Mouse (Mus musculus) midbrain, postnatal 0 days (tissue): ENCODE results near the gene Ddx46. TPM values are rescaled to one million over a fixed set of nuclear protein-coding genes. Genes with fewer than 3 reads are reported as not detected.
"Not testable (repeated sequence)": the region's sequence is repeated elsewhere in the genome, so short reads cannot be mapped to it uniquely, and the experiment has no call there.

ENCODE experiments used
- ATAC-seq: fragments of 200-750 bp; cut with Nextera tagmentation; 2 replicates; pipeline ENCODE4 v1.8.0; 2017; ENCODE audit warnings: moderate number of reproducible peaks, mild to moderate bottlenecking, moderate TSS enrichment, moderate library complexity; ENCODE audit not compliant: low FRiP score
- DNase-seq: peaks from one replicate; pipeline ENCODE4 v3.0.0-alpha.2; 2015; ENCODE audit warnings: low spot score
- H3K27ac ChIP-seq: fragments of 300-500 bp; sonication (generic); 2 replicates; pipeline ENCODE4 v1.5.1; 2014; ENCODE audit warnings: low read depth, mild to moderate bottlenecking, low read length, mixed read lengths
- H3K27me3 ChIP-seq: fragments of 300-500 bp; sonication (generic); 2 replicates; pipeline ENCODE4 v1.6.1; 2014; ENCODE audit warnings: low read length, control low read depth, mixed read lengths; ENCODE audit not compliant: insufficient read depth
- H3K36me3 ChIP-seq: fragments of 300-500 bp; sonication (generic); 2 replicates; pipeline ENCODE4 v1.6.1; 2014; ENCODE audit warnings: low read length, control low read depth, mixed read lengths; ENCODE audit not compliant: insufficient read depth
- H3K4me1 ChIP-seq: fragments of 300-500 bp; sonication (generic); 2 replicates; pipeline ENCODE4 v1.6.1; 2014; ENCODE audit warnings: mild to moderate bottlenecking, control low read depth, antibody characterized with exemption, low read length, mixed read lengths; ENCODE audit not compliant: insufficient read depth
- H3K4me2 ChIP-seq: fragments of 300-500 bp; sonication (generic); 2 replicates; pipeline ENCODE4 v1.6.1; 2014; ENCODE audit warnings: low read depth, mild to moderate bottlenecking, low read length, mixed read lengths; ENCODE audit not compliant: poor library complexity, severe bottlenecking
- H3K4me3 ChIP-seq: fragments of 300-500 bp; sonication (generic); 2 replicates; pipeline ENCODE4 v1.5.1; 2014; ENCODE audit warnings: low read depth, mild to moderate bottlenecking, low read length, moderate library complexity
- H3K9ac ChIP-seq: fragments of 300-500 bp; sonication (generic); replicated peaks from 2 replicates; pipeline ENCODE4 v1.6.1; 2014; ENCODE audit warnings: mild to moderate bottlenecking, low read length, moderate library complexity, mixed read lengths; ENCODE audit not compliant: poor library complexity, severe bottlenecking
- H3K9me3 ChIP-seq: fragments of 300-500 bp; sonication (generic); 2 replicates; pipeline ENCODE4 v1.6.1; 2016; ENCODE audit warnings: low read length, control low read depth
- CTCF ChIP-seq: IDR thresholded peaks from 2 replicates; pipeline ENCODE4 v1.5.1; 2016; ENCODE audit warnings: antibody characterized with exemption, mild to moderate bottlenecking
- WGBS: fragments of 180-500 bp; shearing (Covaris S2); extraction: QIAGEN DNeasy Blood & Tissue Kit; methylation state at CpG from one replicate; pipeline ENCODE4 v1.1.7; 2014; 5-methylcytosine and 5-hydroxymethylcytosine counted together
- polyA plus RNA-seq: library from polyadenylated mRNA; unstranded; fragments of >200 nt; fragmentation: Nextera tagmentation; extraction: Ambion mirVana; gene quantifications from 2 replicates; pipeline ENCODE4 v1.2.1, GENCODE M21; 2015
- total RNA-seq: library from RNA; depleted of rRNA; stranded (reverse); fragments of >200 nt; gene quantifications from 2 replicates; pipeline ENCODE4 v1.2.3, GENCODE M21; 2014

The Ddx46 gene
- total and polyA plus RNA-seq, 2 experiments from 2014 or later = 21.9 to 22.3 TPM

GRCm38 (mm10) chr13:55694110-55694509, 59.3 kb downstream of the Ddx46 start:
- ATAC-seq (no peak), DNase-seq (no peak)
- peak overlapping the region; percentile 96 for H3K4me3 ChIP-seq
- no peaks in the 10 kb centered on the region for H3K36me3 ChIP-seq
- peaks cover 11% of the 10 kb centered on the region for H3K4me1 ChIP-seq
- TF ChIP-seq CTCF = no peak
- peak overlapping the region; percentile 100 for H3K9ac ChIP-seq
- peak overlapping the region; percentile 71 for H3K4me2 ChIP-seq
- no peaks in the 10 kb centered on the region for H3K9me3 ChIP-seq
- no peaks in the 10 kb centered on the region for H3K27me3 ChIP-seq
- WGBS = 19% methylated on average over 8 of the region's 8 CpGs
- H3K27ac ChIP-seq = no peak overlapping the region

GRCm38 (mm10) chr13:55695989-55696388, 61.2 kb downstream of the Ddx46 start:
- not testable (repeated sequence) for H3K4me3 ChIP-seq, H3K4me2 ChIP-seq, H3K9ac ChIP-seq, DNase-seq, H3K27me3 ChIP-seq, H3K9me3 ChIP-seq, H3K27ac ChIP-seq, H3K36me3 ChIP-seq, ATAC-seq
- no CpG with 5 or more reads among the region's 3 CpGs for WGBS
- peaks cover 11% of the 10 kb centered on the region for H3K4me1 ChIP-seq

- no peak overlapping the region for H3K4me2 ChIP-seq
- no peak for TF ChIP-seq CTCF
- peaks cover 22% of the 10 kb centered on the region for H3K36me3 ChIP-seq
- no peak overlapping the region for H3K4me3 ChIP-seq
- ATAC-seq (no peak), DNase-seq (no peak)
- 78% methylated on average over 4 of the region's 4 CpGs for WGBS
- H3K9ac ChIP-seq = no peak overlapping the region
- no peak overlapping the region for H3K27ac ChIP-seq
- no peaks in the 10 kb centered on the region for H3K9me3 ChIP-seq
- H3K27me3 ChIP-seq = no peaks in the 10 kb centered on the region
- no peaks in the 10 kb centered on the region for H3K4me1 ChIP-seq
Observed at GRCm38 (mm10) chr13:55704301-55704700, 69.5 kb downstream of the Ddx46 start.

- H3K4me3 ChIP-seq = no peak overlapping the region
- no peak overlapping the region for H3K4me2 ChIP-seq
- no peak; the same call in 1 of the 2 replicates for TF ChIP-seq CTCF
- H3K36me3 ChIP-seq = peaks cover under 1% of the 10 kb centered on the region; the same call in 1 of the 2 replicates
- no peaks in the 10 kb centered on the region for H3K27me3 ChIP-seq
- ATAC-seq = no peak
- 94% methylated on average over 3 of the region's 3 CpGs for WGBS
- no peak overlapping the region for H3K9ac ChIP-seq
- no peaks in the 10 kb centered on the region for H3K9me3 ChIP-seq
- no peak for DNase-seq
- H3K27ac ChIP-seq = no peak overlapping the region
- H3K4me1 ChIP-seq = peaks cover 5% of the 10 kb centered on the region; the same call in 1 of the 2 replicates
Observed at GRCm38 (mm10) chr13:55712846-55713245, 78.0 kb downstream of the Ddx46 start.

DNA sequence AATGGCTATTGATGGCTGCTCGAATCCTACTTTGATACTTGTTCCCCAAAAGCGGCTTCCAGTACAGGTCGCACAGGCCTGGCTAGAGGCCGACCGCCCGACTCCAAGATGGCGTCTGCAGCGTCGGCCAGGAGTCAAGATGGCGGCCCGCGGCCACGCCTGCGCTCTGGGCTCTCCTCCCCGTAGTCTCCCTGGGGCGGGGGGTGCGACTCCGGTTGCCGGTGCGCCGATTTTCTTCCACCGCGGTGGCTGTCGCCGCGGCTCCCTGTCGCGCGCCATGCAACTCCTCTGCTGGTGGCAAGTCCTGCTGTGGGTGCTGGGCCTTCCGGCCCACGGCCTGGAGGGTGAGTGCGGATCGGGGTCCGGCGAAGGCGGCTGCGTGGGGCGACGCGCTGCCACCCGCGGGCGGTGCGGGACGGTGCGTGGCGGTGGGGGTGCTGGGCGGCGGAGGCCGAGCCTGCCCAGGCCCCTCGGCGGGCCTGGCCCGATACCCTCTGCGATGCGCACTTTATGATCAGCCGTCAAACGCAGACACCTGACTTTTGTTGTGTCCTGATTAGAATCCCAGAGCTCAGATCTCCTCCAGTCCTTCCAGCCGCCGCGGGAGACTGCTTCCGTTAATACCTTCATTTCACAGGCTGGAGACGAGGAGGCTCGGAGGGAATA, 79.8 kb downstream of the Ddx46 start, which contains the start of gene Txndc15:
Txndc15 (plus strand) TSS at position 150 of the 666 bp plus-strand sequence.
- Histone ChIP-seq H3K36me3 (peaks cover 14% of the 10 kb centered on the region), H3K4me3 (peak within 1 kb of the TSS; percentile 72), H3K27ac (peak within 1 kb of the TSS; percentile 97), H3K9me3 (no peaks in the 10 kb centered on the region), H3K27me3 (no peaks in the 10 kb centered on the region), H3K4me1 (peaks cover 5% of the 10 kb centered on the region; the same call in 1 of the 2 replicates), H3K9ac (peak within 1 kb of the TSS; percentile 91), H3K4me2 (peak within 1 kb of the TSS; percentile 55)
- peak; percentile 93 for DNase-seq
- peak; percentile 92 for ATAC-seq
- under 1% methylated on average over 49 of the region's 63 CpGs for WGBS
- TF ChIP-seq CTCF = no peak

DNA sequence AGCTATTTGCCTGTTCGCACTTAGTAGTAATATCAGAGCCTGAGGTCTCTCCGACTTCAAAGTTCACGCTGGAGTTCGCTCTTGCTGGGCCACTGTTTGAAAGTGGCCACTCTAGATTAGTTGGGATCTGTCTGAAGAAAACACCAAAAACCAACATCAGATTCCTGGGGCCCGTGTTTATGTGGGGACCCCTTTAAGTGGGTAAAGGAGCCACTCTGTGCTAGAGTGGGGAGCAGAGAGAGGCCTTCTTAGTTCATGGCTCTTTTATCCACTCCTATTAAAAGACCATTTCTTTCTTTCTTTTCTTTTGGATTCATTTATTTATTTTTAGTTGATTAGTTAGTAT, 80.3 kb downstream of the Ddx46 start:
- Histone ChIP-seq H3K9ac (peak overlapping the region; percentile 91), H3K27ac (peak overlapping the region; percentile 97), H3K4me3 (peak overlapping the region; percentile 72), H3K27me3 (no peaks in the 10 kb centered on the region), H3K9me3 (no peaks in the 10 kb centered on the region), H3K4me2 (peak overlapping the region; percentile 55), H3K36me3 (peaks cover 18% of the 10 kb centered on the region), H3K4me1 (peaks cover 5% of the 10 kb centered on the region; the same call in 1 of the 2 replicates)
- WGBS = 9% methylated on average over 5 of the region's 5 CpGs
- DNase-seq = no peak
- ATAC-seq = no peak
- no peak for TF ChIP-seq CTCF
